Mouse (Mus musculus): ENCODE data around the gene Gm49661.

The Gm49661 gene

GRCm38 (mm10) chr8:84967532-84968304 is 1.5 kb downstream of the Gm49661 start:
- DNase-seq (ENCODE audit: low spot score), result no peak

- no peak for DNase-seq (ENCODE audit: low spot score)
These were observed 2.6 kb downstream of the Gm49661 start for GRCm38 (mm10) chr8:84966603-84967002.

GRCm38 (mm10) chr8:84965731-84966291 is 3.4 kb downstream of the Gm49661 start:
- DNase-seq (ENCODE audit: low spot score), result peak; percentile 99

- DNase-seq (ENCODE audit: low spot score), result no peak
These were observed 5.3 kb downstream of the Gm49661 start for GRCm38 (mm10) chr8:84963952-84964351.

- no peak for DNase-seq (ENCODE audit: low spot score)
These were observed 9.4 kb downstream of the Gm49661 start for GRCm38 (mm10) chr8:84959811-84960210.

- DNase-seq (ENCODE audit: low spot score), result peak; percentile 92
These were observed 12.5 kb downstream of the Gm49661 start for GRCm38 (mm10) chr8:84956768-84957167.

- no peak for DNase-seq (ENCODE audit: low spot score)
These were observed 16.5 kb downstream of the Gm49661 start for GRCm38 (mm10) chr8:84952612-84953255.

- no peak for DNase-seq (ENCODE audit: low spot score)
These were observed 19.5 kb downstream of the Gm49661 start for GRCm38 (mm10) chr8:84949753-84950152.

- no peak for DNase-seq (ENCODE audit: low spot score)
These were observed 22.0 kb downstream of the Gm49661 start for GRCm38 (mm10) chr8:84947241-84947545.

- peak; percentile 75 for DNase-seq (ENCODE audit: low spot score)
These were observed 22.5 kb downstream of the Gm49661 start, which contains the start of gene Rtbdn for GRCm38 (mm10) chr8:84946528-84947240. Gene Rtbdn, plus strand, starts transcription at chr8:84946991.

- peak; percentile 75 for DNase-seq (ENCODE audit: low spot score)
These were observed 23.4 kb downstream of the Gm49661 start for GRCm38 (mm10) chr8:84945633-84946527.

GRCm38 (mm10) chr8:84945235-84945632 is 24.0 kb downstream of the Gm49661 start:
- peak; percentile 53 for DNase-seq (ENCODE audit: low spot score)

- DNase-seq (ENCODE audit: low spot score), result peak; percentile 73
These were observed 24.6 kb downstream of the Gm49661 start for GRCm38 (mm10) chr8:84944478-84945160.

GRCm38 (mm10) chr8:84943699-84944098 is 25.5 kb downstream of the Gm49661 start:
- peak; percentile 55 for DNase-seq (ENCODE audit: low spot score)

GRCm38 (mm10) chr8:84937620-84938485 is 31.4 kb downstream of the Gm49661 start:
- DNase-seq (ENCODE audit: low spot score), result no peak

GRCm38 (mm10) chr8:84936962-84937546 is 32.2 kb downstream of the Gm49661 start, which contains the start of gene Mast1:
Gene Mast1, minus strand, starts transcription at chr8:84937359.
- DNase-seq (ENCODE audit: low spot score), result peak; percentile 86

- DNase-seq (ENCODE audit: low spot score), result peak; percentile 50
These were observed 32.9 kb downstream of the Gm49661 start for GRCm38 (mm10) chr8:84936041-84936961.

GRCm38 (mm10) chr8:84935489-84935888 is 33.7 kb downstream of the Gm49661 start:
- DNase-seq (ENCODE audit: low spot score), result peak; percentile 74

Data from retina, embryonic 14.5 days (tissue).